Mouse (Mus musculus) embryonic stem cell, embryonic (primary cell): ENCODE measurements around the gene Arl2.

ENCODE experiments used
- CTCF ChIA-PET, 4 experiments: fragments of 300-600 bp in 2 of 4; fragments of 350-600 bp in 2 of 4; sonication (Branson Sonifier 250); formaldehyde crosslinking; loops; one replicate each; lab custom pipeline; 2022; ENCODE audit warnings: inconsistent platforms in 2 of 4; lab: Charles Lee
- POLR2A ChIA-PET, 4 experiments: fragments of 300-600 bp in 2 of 4; fragments of 350-600 bp in 2 of 4; sonication (Branson Sonifier 250); formaldehyde crosslinking; loops; one replicate each; lab custom pipeline; 2022; ENCODE audit warnings: antibody characterized with exemption in 4 of 4, inconsistent platforms in 1 of 4; lab: Charles Lee

The Arl2 gene

GRCm38 (mm10) chr19:6141394-6141749 is at the start of gene Arl2:
Arl2 (minus strand) TSS chr19:6141548.
- CTCF ChIA-PET, result interaction anchor here (0.5 to 1.7 kb wide), 58 partner anchors 9 to 717 kb away, joined by 3 to 16 read pairs (median 4); partner anchors contain the start of genes Gpha2 (in 3 of the 4), Snx15 (in 3 of the 4), Capn1 (in 2 of the 4) and Atg2a (in 1 of the 4)
- POLR2A ChIA-PET, result interaction anchor here (0.5 to 3.1 kb wide), 102 partner anchors 8 to 684 kb away, joined by 3 to 37 read pairs (median 4); partner anchors contain the start of genes Sac3d1 (in 3 of the 4), Cdca5 (in 2 of the 4), Pola2 (in 2 of the 4) and Sf1 (in 2 of the 4)

- ChIA-PET CTCF (interaction anchor here in 1 of 4 experiments (0.7 to 1.4 kb wide), 2 partner anchors 42 to 142 kb away, joined by 3 read pairs; partner anchors contain the start of gene Arl2), POLR2A (interaction anchor here (0.6 to 1.6 kb wide), 7 partner anchors 9 to 273 kb away, joined by 3 to 4 read pairs (median 4); partner anchors contain the start of genes Arl2 (in 1 of the 4), Cdca5 (in 1 of the 4), Snx15 (in 1 of the 4) and Tm7sf2 (in 1 of the 4))
Observed at GRCm38 (mm10) chr19:6184131-6184530, 42.8 kb upstream of the Arl2 start, which contains the start of gene Majin. Majin (plus strand) TSS chr19:6184388.

- CTCF ChIA-PET, result interaction anchor here in 1 of 4 experiments (0.5 kb wide), 1 partner anchor 24 kb away, joined by 5 read pairs; no protein-coding TSS in a partner anchor
- POLR2A ChIA-PET, result interaction anchor here in 1 of 4 experiments (1.2 kb wide), 1 partner anchor 164 kb away, joined by 3 read pairs; no protein-coding TSS in a partner anchor
Observed at GRCm38 (mm10) chr19:6182534-6182933, 41.2 kb upstream of the Arl2 start.

GRCm38 (mm10) chr19:6181629-6182028 is 40.3 kb upstream of the Arl2 start:
- ChIA-PET CTCF (interaction anchor here in 1 of 4 experiments (0.5 kb wide), 1 partner anchor 27 kb away, joined by 3 read pairs; no protein-coding TSS in a partner anchor), POLR2A (no interaction called here)

GRCm38 (mm10) chr19:6178775-6179174 is 37.4 kb upstream of the Arl2 start:
- CTCF ChIA-PET, result interaction anchor here in 2 of 4 experiments (0.6 to 0.7 kb wide), 2 partner anchors 41 to 153 kb away, joined by 3 read pairs; no protein-coding TSS in a partner anchor
- POLR2A ChIA-PET, result interaction anchor here in 2 of 4 experiments (0.7 kb wide), 2 partner anchors 67 to 288 kb away, joined by 3 read pairs; no protein-coding TSS in a partner anchor

GRCm38 (mm10) chr19:6174771-6175170 is 33.4 kb upstream of the Arl2 start:
- CTCF ChIA-PET, result interaction anchor here in 2 of 4 experiments (0.6 to 0.7 kb wide), 3 partner anchors 132 to 1432 kb away, joined by 3 to 8 read pairs (median 3); partner anchors contain the start of gene Cdc42bpg (in 1 of the 2)

GRCm38 (mm10) chr19:6171215-6171614 is 29.9 kb upstream of the Arl2 start:
- CTCF ChIA-PET, result interaction anchor here in 2 of 4 experiments (1.1 to 1.3 kb wide), 3 partner anchors 30 to 90 kb away, joined by 3 to 4 read pairs (median 4); partner anchors contain the start of genes Arl2 (in 2 of the 2) and Batf2 (in 1 of the 2)
- POLR2A ChIA-PET, result no interaction called here

More at GRCm38 (mm10) chr19:6174771-6175170, 33.4 kb upstream of the Arl2 start:
- POLR2A ChIA-PET, result interaction anchor here in 1 of 4 experiments (1.3 kb wide), 1 partner anchor 160 kb away, joined by 3 read pairs; the partner anchor contains the start of gene Men1

GRCm38 (mm10) chr19:6166750-6167149 is 25.4 kb upstream of the Arl2 start:
- CTCF ChIA-PET, result interaction anchor here in 2 of 4 experiments (0.5 to 1.6 kb wide), 3 partner anchors 76 to 103 kb away, joined by 3 to 4 read pairs (median 3); no protein-coding TSS in a partner anchor
- POLR2A ChIA-PET, result interaction anchor here in 3 of 4 experiments (0.9 to 1.2 kb wide), 3 partner anchors 25 kb away, joined by 3 to 4 read pairs (median 3); partner anchors contain the start of genes Arl2 (in 3 of the 3) and Batf2 (in 2 of the 3)

- ChIA-PET POLR2A (interaction anchor here in 3 of 4 experiments (0.6 to 0.9 kb wide), 6 partner anchors 10 to 1184 kb away, joined by 3 to 4 read pairs (median 3); partner anchors contain the start of gene Arl2 (in 1 of the 3)), CTCF (interaction anchor here (0.5 to 1.3 kb wide), 4 partner anchors 14 to 134 kb away, joined by 3 to 5 read pairs (median 3); partner anchors contain the start of genes Arl2 (in 2 of the 4) and Batf2 (in 1 of the 4))
Observed at GRCm38 (mm10) chr19:6163872-6164547, 22.7 kb upstream of the Arl2 start.

GRCm38 (mm10) chr19:6157220-6157619 is 15.9 kb upstream of the Arl2 start:
- ChIA-PET POLR2A (interaction anchor here in 2 of 4 experiments (1.0 to 2.1 kb wide), 4 partner anchors 12 to 139 kb away, joined by 3 to 6 read pairs (median 4); partner anchors contain the start of genes Arl2 (in 2 of the 2) and Batf2 (in 1 of the 2)), CTCF (interaction anchor here in 2 of 4 experiments (0.7 to 3.8 kb wide), 3 partner anchors 16 to 68 kb away, joined by 3 to 12 read pairs (median 3); partner anchors contain the start of gene Arl2 (in 2 of the 2))

GRCm38 (mm10) chr19:6156372-6156771 is 15.0 kb upstream of the Arl2 start:
- CTCF ChIA-PET, result interaction anchor here in 2 of 4 experiments (0.7 to 3.8 kb wide), 2 partner anchors 15 to 67 kb away, joined by 3 to 12 read pairs; partner anchors contain the start of gene Arl2 (in 1 of the 2)
- POLR2A ChIA-PET, result interaction anchor here in 3 of 4 experiments (0.6 to 2.1 kb wide), 4 partner anchors 8 to 138 kb away, joined by 3 to 6 read pairs (median 3); partner anchors contain the start of genes Arl2 (in 1 of the 3) and Batf2 (in 1 of the 3)

GRCm38 (mm10) chr19:6155174-6155573 is 13.8 kb upstream of the Arl2 start:
- ChIA-PET POLR2A (interaction anchor here in 1 of 4 experiments (0.9 to 2.1 kb wide), 3 partner anchors 7 to 208 kb away, joined by 3 to 6 read pairs (median 3); partner anchors contain the start of genes Arl2, Batf2 and Sf1), CTCF (interaction anchor here in 1 of 4 experiments (3.8 kb wide), 1 partner anchor 14 kb away, joined by 12 read pairs; the partner anchor contains the start of gene Arl2)

- ChIA-PET CTCF (no interaction called here), POLR2A (no interaction called here)
Observed at GRCm38 (mm10) chr19:6144842-6145241, 3.5 kb upstream of the Arl2 start.

- ChIA-PET POLR2A (interaction anchor here (0.5 to 3.1 kb wide), 91 partner anchors 8 to 456 kb away, joined by 3 to 37 read pairs (median 4); partner anchors contain the start of genes Sac3d1 (in 3 of the 4), Cdca5 (in 2 of the 4), Pola2 (in 2 of the 4) and Sf1 (in 2 of the 4)), CTCF (interaction anchor here (0.6 to 1.7 kb wide), 47 partner anchors 9 to 353 kb away, joined by 3 to 16 read pairs (median 4); partner anchors contain the start of genes Gpha2 (in 3 of the 4), Snx15 (in 3 of the 4), Capn1 (in 2 of the 4) and Atg2a (in 1 of the 4))
Observed at GRCm38 (mm10) chr19:6140678-6141393, 512 bp downstream of the Arl2 start, which contains the start of gene Batf2. Batf2 (plus strand) TSS chr19:6140983.

GRCm38 (mm10) chr19:6140374-6140677 is 1.0 kb downstream of the Arl2 start:
- ChIA-PET CTCF (interaction anchor here in 2 of 4 experiments (1.6 to 1.7 kb wide), 3 partner anchors 12 to 73 kb away, joined by 3 to 16 read pairs (median 6); partner anchors contain the start of genes Snx15 (in 1 of the 2) and Tm7sf2 (in 1 of the 2)), POLR2A (interaction anchor here in 3 of 4 experiments (0.8 to 3.1 kb wide), 14 partner anchors 8 to 193 kb away, joined by 3 to 37 read pairs (median 4); partner anchors contain the start of genes Sac3d1 (in 2 of the 3), Snx15 (in 2 of the 3), Pola2 (in 1 of the 3) and Znhit2 (in 1 of the 3))

GRCm38 (mm10) chr19:6139701-6140100 is 1.6 kb downstream of the Arl2 start:
- ChIA-PET POLR2A (interaction anchor here in 2 of 4 experiments (0.5 to 3.1 kb wide), 7 partner anchors 9 to 112 kb away, joined by 3 to 29 read pairs (median 4); partner anchors contain the start of genes Sac3d1 (in 2 of the 2) and Snx15 (in 1 of the 2)), CTCF (interaction anchor here in 2 of 4 experiments (0.5 kb wide), 2 partner anchors 18 to 54 kb away, joined by 3 to 4 read pairs; no protein-coding TSS in a partner anchor)
